Comparison of ENCODE assay signal across 17 mouse cellular contexts in genomic region chr1:170795741-170796347, GRCm38 (mm10).
DNase-seq lines count a peak whose midpoint lies in the region; ATAC-seq and TF ChIP-seq lines count a peak whose summit lies in the region.
"Had no signal": no experiment of that assay in that cellular context is flagged by ENCODE, and none has a peak within 500 bp of the region (broad histone marks: within the 10 kb centered on the region; RNA-seq: fewer than 3 reads in every experiment).

No protein-coding gene starts in this region.

- WGBS in lung, embryonic 15.5 days = 74% methylated on average over 9 of the region's 9 CpGs

- no peak for DNase-seq in lung, postnatal 25 days (ENCODE audit: low spot score)
- DNase-seq in G1E (ENCODE audit: low spot score) = no peak
- DNase-seq in adrenal gland, adult (ENCODE audit: inconsistent age in 2 of 2, low spot score in 1 of 2) = no peak
- no peak for DNase-seq in adrenal gland, postnatal 10 days
- no peak for DNase-seq in cerebellum, postnatal 14 days
- DNase-seq: cerebellum, adult 18-20 months; heart, adult 2 months; heart, postnatal 10 days; kidney, adult 18-20 months; kidney, postnatal 4 days; lung, adult 2 months had no signal

- H3K4me1 ChIP-seq in lung, embryonic 15.5 days = no peaks in the 10 kb centered on the region
- peaks cover 16% of the 10 kb centered on the region for H3K4me1 ChIP-seq in G1E (ENCODE audit: insufficient read depth, low read depth, low read length)
- peaks cover 2% of the 10 kb centered on the region for H3K4me1 ChIP-seq in cortical plate, adult 2 months (ENCODE audit: control insufficient read depth, insufficient read depth, low read length)
- H3K4me1 ChIP-seq: neural tube, embryonic 12.5 days had no signal

- H3K9me3 ChIP-seq in lung, embryonic 15.5 days = no peaks in the 10 kb centered on the region
- no peaks in the 10 kb centered on the region for H3K9me3 ChIP-seq in G1E (replicated peaks)
- H3K9me3 ChIP-seq: neural tube, embryonic 12.5 days had no signal

- no peak for TF ChIP-seq POLR2A in cortical plate, adult 2 months (IDR thresholded peaks at IDR 0.05; ENCODE audit: extremely low read depth, insufficient read depth, low read length)

- H3K36me3 ChIP-seq in lung, embryonic 15.5 days = 0 out of 2 replicates have a peak, but pooled peaks cover 3% of the 10 kb centered on the region
- H3K36me3 ChIP-seq in G1E (replicated peaks) = peaks cover 63% of the 10 kb centered on the region

- no peak for TF ChIP-seq CTCF in G1E (IDR thresholded peaks at IDR 0.05; ENCODE audit: low read depth, low read length)
- TF ChIP-seq CTCF in cortical plate, adult 2 months (IDR thresholded peaks at IDR 0.05; ENCODE audit: extremely low read depth, insufficient read depth, low read length) = no peak

- H3K4me3 ChIP-seq in lung, embryonic 15.5 days = no peak overlapping the region
- no peak overlapping the region for H3K4me3 ChIP-seq in G1E (ENCODE audit: low read depth, low read length)
- H3K4me3 ChIP-seq in cortical plate, adult 2 months (ENCODE audit: insufficient read depth, low read length) = no peak overlapping the region
- H3K4me3 ChIP-seq: heart, adult 2 months; neural tube, embryonic 12.5 days had no signal

- no peaks in the 10 kb centered on the region for H3K27me3 ChIP-seq in lung, embryonic 15.5 days
- H3K27me3 ChIP-seq in G1E (ENCODE audit: insufficient read depth, low read length) = no peaks in the 10 kb centered on the region
- H3K27me3 ChIP-seq: neural tube, embryonic 12.5 days had no signal

- ATAC-seq in lung, embryonic 15.5 days (ENCODE audit: borderline replicate concordance, extremely low read depth, low FRiP score, low TSS enrichment) = no peak
- peak; percentile 66 for ATAC-seq in G1E (ENCODE audit: extremely low read depth, insufficient number of reproducible peaks, low FRiP score, poor library complexity, severe bottlenecking)
- ATAC-seq in neutrophil, adult 5-6 weeks (ENCODE audit: extremely low read depth, insufficient number of reproducible peaks, low FRiP score, poor library complexity, severe bottlenecking) = peak; percentile 64; the same call in 1 of the 2 replicates
- ATAC-seq: hindbrain, embryonic 16.5 days; midbrain, embryonic 16.5 days had no signal

- 0 out of 2 replicates have a peak overlapping the region, but pooled peaks have one; percentile 4 for H3K27ac ChIP-seq in lung, embryonic 15.5 days
- H3K27ac ChIP-seq in cortical plate, adult 2 months (ENCODE audit: insufficient read depth, low read length) = 0 out of 2 replicates have a peak overlapping the region, but pooled peaks have one; percentile 40
- H3K27ac ChIP-seq: heart, adult 2 months; neural tube, embryonic 12.5 days had no signal

- H3K9ac ChIP-seq in lung, embryonic 15.5 days = no peak overlapping the region
- H3K9ac ChIP-seq: neural tube, embryonic 12.5 days had no signal

- no peak overlapping the region for H3K4me2 ChIP-seq in lung, embryonic 15.5 days
- H3K4me2 ChIP-seq: neural tube, embryonic 12.5 days had no signal
